Mouse (Mus musculus) natural killer cell, adult 2 months (primary cell): ENCODE data around the gene Fndc3a.

ENCODE experiments used
- DNase-seq, 2 experiments: peaks; one replicate each; pipeline ENCODE4 v3.0.0; 2022; ENCODE audit warnings: low spot score in 2 of 2

The Fndc3a gene

GRCm38 (mm10) chr14:72709710-72710340, at the start of gene Fndc3a:
Gene Fndc3a, minus strand, starts transcription at chr14:72710003.
- DNase-seq, result peak; percentile 76 to 84

- DNase-seq, result no peak
Observed at GRCm38 (mm10) chr14:72752893-72753292, 43.1 kb upstream of the Fndc3a start.

- no peak for DNase-seq
Observed at GRCm38 (mm10) chr14:72750426-72751182, 40.8 kb upstream of the Fndc3a start.

- DNase-seq, result no peak
Observed at GRCm38 (mm10) chr14:72748331-72748730, 38.5 kb upstream of the Fndc3a start.

GRCm38 (mm10) chr14:72741667-72742066, 31.9 kb upstream of the Fndc3a start:
- DNase-seq, result no peak

GRCm38 (mm10) chr14:72740336-72740735, 30.5 kb upstream of the Fndc3a start:
- no peak for DNase-seq

GRCm38 (mm10) chr14:72739484-72740208, 29.8 kb upstream of the Fndc3a start:
- DNase-seq, result no peak

GRCm38 (mm10) chr14:72738776-72739175, 29.0 kb upstream of the Fndc3a start:
- no peak for DNase-seq

GRCm38 (mm10) chr14:72738217-72738616, 28.4 kb upstream of the Fndc3a start:
- DNase-seq, result no peak

GRCm38 (mm10) chr14:72725865-72726264, 16.1 kb upstream of the Fndc3a start:
- DNase-seq, result no peak

- DNase-seq, result no peak
Observed at GRCm38 (mm10) chr14:72722274-72723053, 12.7 kb upstream of the Fndc3a start.

- DNase-seq, result no peak
Observed at GRCm38 (mm10) chr14:72716175-72716574, 6.4 kb upstream of the Fndc3a start.

- DNase-seq, result no peak
Observed at GRCm38 (mm10) chr14:72711130-72711529, 1.3 kb upstream of the Fndc3a start.

GRCm38 (mm10) chr14:72710341-72711027, 681 bp upstream of the Fndc3a start:
- DNase-seq, result peak; percentile 50 to 54

- DNase-seq, result peak in 1 of 2 experiments; percentile 69
Observed at GRCm38 (mm10) chr14:72709091-72709709, 603 bp downstream of the Fndc3a start.

- no peak for DNase-seq
Observed at GRCm38 (mm10) chr14:72708581-72708991, 1.2 kb downstream of the Fndc3a start.

- DNase-seq, result peak in 1 of 2 experiments; percentile 25
Observed at GRCm38 (mm10) chr14:72700056-72700455, 9.7 kb downstream of the Fndc3a start.

- peak in 1 of 2 experiments; percentile 51 for DNase-seq
Observed at GRCm38 (mm10) chr14:72691406-72691805, 18.4 kb downstream of the Fndc3a start.

- DNase-seq, result no peak
Observed at GRCm38 (mm10) chr14:72689525-72689924, 20.3 kb downstream of the Fndc3a start.

- DNase-seq, result peak in 1 of 2 experiments; percentile 28
Observed at GRCm38 (mm10) chr14:72684857-72685370, 24.9 kb downstream of the Fndc3a start.
